Mouse (Mus musculus) heart, postnatal 0 days (tissue): ENCODE data around the gene Prkch.

Experiments used
- CTCF ChIP-seq: IDR thresholded peaks from 2 replicates; pipeline ENCODE4 v1.5.1; 2016; ENCODE audit warnings: antibody characterized with exemption, control low read depth, low read depth
- EP300 ChIP-seq: IDR thresholded peaks from 2 replicates; pipeline ENCODE4 v1.6.1; 2016; ENCODE audit warnings: antibody characterized with exemption, low read depth

- TF ChIP-seq CTCF (no peak), EP300 (no peak)
These were observed 86.9 kb downstream of the Prkch start for GRCm38 (mm10) chr12:73671540-73671939.
